Mouse (Mus musculus) fibroblast of lung, adult 2 months (primary cell): ENCODE measurements around the gene Lyplal1.

Experiments
- DNase-seq: peaks from one replicate; pipeline ENCODE4 v3.0.0-alpha.2; 2011; ENCODE audit warnings: low read depth

Gene Lyplal1

DNA sequence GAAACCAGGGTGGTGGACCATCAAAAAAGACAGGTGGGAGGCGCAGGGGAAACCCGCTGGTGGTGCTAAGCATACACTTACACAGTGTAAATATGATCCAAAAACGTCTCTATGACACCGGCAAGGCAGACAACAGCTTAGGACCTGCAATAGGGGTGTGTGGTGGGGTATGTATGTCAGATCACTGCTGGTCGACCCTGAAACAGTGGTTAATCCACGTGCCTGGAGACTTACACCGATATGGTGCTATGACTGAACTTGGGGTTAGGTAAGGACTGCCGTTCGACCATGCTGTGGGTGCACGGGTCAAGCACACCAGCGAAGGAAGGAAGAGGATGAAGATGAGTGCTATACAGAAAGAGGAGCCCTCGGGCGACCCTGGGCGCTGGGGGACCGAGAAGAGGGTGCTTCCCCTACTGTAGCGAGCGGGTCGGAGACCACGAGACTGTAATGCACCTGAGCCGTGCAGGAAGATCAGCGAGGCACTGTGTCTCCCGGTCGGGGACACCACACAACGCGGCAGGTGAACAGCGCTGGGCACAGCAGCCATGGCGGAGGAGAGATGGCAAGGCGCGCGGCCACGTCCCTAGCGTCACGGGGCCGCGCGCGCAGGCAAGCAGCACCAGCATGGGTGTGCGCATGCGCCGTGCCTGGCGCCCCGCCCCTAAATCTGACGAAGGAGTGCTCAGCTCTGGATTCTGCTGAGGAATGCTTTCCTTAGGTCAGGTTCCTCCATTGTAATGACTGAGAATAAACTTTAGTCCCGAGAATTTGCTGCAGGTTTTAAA is at the start of gene Lyplal1:
Gene Lyplal1, minus strand, starts transcription at position 610 of the 788 bp plus-strand sequence.
- peak; percentile 68 for DNase-seq

DNA sequence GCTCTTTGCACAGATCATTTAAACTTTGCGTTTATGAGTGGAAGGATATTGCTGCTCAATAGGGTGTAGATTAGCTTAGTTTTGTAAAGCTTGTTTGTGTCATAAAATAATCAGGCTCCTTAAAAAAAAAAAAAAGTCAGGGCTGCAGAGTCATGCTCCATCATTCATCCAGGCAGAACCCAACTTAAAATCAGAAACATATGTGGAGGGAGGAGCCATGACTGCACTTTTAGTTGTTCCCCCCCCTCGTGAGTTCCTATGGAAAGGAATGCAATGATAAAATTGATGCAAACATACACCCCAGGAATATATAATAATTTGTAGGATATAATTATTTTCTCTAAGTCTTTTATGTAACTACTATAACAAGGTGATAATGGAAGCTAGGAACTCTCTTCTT is 46.5 kb upstream of the Lyplal1 start:
- no peak for DNase-seq

DNA sequence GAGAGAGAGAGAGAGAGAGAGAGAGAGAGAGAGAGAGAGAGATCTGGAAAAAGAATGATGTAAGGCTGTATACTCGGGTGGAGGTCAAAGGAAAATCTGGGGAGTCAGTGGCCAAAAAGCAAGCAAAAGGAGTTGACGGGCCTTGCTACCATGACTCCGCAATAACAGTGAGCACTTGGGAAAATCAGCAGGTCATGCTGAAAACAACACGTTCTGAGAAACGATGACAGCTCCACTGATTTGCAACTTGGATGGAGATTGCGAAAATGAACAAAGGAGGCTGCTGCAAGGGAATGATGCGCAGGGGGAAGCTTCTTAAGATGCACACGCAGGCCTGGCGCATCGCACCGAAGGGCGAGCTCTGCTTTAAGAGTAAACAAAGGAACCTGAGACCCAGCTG is 46.1 kb upstream of the Lyplal1 start:
- DNase-seq = peak; percentile 72

DNA sequence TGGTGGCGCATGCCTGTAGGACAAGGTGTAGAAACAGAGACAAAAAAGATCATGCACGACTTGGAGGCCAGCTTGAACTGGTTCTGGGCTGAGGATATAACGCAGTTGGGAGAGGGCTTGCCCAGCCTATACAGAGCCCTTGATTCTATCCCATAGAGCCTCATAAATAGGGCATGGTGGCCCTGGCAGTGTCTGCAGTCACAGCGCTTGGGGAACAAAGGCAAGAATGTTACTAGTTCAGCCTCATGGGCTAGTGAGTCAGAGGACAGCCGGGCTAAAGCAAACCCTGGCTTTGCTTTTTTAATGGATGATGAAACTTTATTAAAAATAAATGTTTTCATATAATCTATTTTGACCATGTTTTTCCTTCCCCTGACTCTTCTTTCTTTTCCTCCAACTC is 33.3 kb upstream of the Lyplal1 start:
- no peak for DNase-seq

DNA sequence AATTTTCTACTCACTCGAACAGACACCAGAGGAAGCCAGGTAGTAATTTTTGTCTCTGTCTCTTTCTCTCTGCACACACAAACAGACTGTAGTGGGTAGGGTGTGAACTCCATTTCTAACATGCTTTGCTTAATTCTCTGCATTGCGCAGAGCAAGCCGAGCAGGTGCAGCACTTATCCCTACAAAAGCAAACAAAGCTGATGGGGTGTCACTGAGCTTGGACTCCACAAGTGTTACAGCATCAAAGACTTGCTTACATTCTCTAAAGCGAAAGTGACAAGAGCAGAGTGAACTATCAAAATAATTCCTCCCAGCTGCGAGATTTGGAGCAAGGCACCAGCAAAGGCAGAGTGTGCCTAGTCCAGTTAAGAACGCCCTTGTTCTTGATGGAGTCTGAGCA is 28.3 kb upstream of the Lyplal1 start:
- DNase-seq = no peak

DNA sequence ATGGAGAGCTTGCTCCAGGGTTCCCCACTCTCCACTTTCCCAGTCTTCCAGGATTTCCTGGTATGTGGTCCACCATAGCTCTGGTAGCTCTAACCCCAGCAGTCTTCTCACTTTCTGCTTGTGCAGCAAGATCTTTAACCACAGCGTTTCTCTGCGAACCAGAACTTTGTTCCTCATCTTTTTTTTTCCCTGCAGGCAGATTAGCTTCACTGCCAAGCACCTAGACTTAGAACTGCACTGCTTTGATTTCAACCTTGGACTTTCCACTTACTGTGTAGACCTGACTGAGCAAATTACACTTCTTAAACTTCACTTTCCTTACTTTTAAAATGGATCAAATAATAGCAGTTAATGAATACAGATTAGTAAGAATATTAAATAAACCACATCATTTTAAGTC is 23.1 kb upstream of the Lyplal1 start:
- no peak for DNase-seq

DNA sequence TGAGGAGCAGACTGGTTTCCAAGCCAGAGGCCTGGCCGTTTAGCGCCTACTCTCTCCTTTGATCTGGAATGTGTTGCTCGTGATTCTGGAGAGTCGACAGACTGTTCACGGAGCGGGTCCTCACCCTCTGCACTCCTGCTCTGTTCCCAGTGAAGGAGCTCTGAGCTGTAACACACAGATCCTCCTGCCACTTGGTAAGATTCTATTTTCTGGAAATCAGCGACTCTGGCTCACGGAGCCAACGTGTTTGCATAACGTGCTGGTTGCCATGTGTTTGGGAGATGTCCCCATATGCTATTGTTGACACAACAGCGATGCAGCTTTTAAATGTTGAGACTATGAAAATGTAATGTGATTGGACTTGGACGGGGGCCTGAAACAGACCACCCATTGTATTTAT is 20.8 kb upstream of the Lyplal1 start:
- DNase-seq = no peak

DNA sequence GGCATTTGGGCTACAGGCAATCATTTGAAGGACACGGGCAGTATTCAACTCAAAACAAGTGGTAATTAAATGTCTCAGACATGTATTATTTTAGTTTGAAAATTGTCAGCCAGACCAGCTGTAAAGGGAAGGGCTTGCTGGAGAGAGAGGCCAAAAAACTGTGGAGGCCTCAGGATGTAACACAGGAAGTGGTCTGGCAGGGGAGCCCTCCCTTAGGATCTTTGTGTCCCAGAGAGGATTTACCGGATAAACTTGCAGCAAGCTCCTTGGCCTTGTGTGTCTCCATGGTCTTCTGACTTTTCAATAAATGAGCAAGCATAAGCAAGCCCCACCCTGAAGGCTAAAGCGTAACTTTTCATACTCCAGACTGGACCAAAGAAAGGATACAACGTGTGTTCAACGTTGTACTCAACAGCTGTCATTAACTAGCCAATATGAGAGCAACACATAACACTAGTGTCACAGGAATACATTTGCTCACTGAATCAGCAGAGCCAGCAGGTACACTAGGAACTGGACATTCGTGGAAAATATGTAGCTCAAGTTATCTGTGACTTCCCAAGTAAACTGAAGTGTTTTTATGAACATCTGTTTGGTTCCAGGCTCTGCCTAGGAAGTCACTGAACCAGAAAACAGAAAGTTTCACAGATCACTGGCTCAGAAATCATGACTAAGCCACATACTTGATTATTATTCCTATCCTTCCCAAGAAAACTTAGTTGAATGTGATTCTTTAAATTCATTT is 19.7 kb upstream of the Lyplal1 start:
- DNase-seq = no peak

DNA sequence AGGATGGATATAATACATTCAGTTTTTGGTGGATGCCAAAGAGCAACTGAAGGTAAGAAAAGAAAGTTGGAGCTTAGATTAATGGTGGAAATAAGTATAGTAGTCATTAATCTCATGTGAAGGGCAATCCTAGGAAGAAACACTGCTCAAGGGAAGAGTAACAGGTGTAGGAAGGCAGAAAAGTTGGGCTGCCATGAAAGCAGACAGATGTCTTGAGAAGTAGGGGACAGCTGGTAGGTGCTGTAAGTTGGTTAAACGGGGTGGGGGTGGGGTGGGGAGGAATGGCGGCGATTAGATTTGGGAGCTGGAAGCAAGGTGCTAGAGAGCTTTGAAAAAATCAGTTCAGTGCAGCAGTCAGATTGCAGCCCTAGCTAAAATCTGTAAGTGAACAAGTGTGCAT is 14.4 kb upstream of the Lyplal1 start:
- DNase-seq = no peak

DNA sequence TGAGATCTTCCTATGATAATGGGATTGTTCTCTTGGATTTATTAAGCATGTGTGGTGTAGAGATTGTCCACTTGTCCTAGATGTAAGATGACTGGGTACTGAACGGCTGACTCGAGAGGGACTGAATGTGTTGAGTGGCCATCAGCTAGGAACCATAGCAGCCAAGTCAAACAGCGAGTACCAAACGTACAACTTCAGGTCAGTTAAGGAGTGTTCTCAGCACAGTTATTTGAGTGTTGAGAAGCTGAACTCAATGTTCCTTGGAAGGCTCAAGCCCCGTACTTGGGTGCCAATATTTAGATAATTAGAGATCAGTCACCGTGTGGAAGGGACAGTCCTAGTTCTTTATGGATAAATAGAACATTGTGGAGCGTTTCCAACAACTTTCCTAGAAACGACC is 11.8 kb upstream of the Lyplal1 start:
- no peak for DNase-seq

DNA sequence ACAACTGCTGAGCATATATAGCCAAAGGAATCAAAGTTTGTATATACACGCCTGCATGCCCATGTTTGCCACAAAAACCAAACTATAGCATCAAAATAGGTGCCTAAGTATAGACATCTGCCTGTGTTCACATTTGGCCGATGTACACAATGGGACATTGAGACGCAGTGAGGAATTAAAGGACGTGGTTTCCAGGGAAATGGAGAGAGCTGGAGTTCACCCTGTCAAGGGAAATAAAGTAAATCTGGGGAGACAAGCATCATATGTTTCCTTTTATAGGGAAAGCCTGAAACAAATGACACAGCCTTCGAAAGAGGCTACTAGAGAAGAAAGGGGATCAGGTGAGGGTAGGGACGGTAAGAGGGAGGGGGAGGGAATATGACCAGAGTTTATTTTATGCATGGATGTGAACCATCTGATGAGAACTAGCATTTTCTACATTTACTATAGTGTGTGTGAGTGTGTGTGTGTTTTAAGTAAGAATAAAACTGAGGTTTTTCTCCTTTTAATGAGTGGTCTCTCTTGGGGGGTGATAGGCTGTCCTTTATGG is 9.3 kb upstream of the Lyplal1 start:
- DNase-seq = no peak

DNA sequence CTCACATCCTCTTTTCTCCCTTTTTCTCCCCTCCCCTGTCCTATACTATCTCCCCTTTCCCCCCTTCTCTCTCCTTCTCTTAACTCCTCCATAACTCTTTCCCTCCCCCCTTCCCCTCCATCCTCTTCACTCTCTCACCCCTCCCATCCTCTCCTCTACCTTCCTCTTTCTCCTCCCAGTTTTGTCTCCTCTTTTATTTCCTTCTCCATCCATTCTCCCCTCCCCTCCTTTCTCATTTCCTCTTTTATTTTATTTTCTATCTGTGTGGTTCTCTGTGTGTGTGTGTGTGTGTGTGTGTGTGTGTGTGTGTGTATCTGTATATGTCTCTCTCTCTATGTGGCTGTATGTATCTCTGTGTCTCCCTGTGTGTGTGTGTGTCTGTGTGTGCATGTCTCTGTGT is 6.6 kb upstream of the Lyplal1 start:
- DNase-seq = no peak

DNA sequence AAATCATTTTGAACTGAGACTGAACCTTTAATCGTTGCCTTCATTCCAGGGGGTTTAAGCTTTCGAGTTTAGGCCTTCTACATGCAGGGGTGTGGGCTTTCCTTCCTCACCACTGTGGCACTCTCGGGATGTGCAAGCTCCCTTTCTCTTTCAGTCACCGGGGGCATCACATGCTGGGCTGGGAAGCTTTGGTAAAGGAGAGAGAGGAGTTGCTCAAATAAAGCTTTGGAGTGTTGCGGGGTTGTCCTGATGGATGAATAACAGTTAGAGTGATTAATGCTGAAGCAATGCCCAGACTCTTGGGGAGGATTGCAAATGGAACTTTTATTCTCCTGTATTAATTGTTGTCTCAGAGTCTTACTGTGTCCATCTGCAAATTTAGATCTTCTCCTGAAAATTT is 2.7 kb upstream of the Lyplal1 start:
- no peak for DNase-seq

DNA sequence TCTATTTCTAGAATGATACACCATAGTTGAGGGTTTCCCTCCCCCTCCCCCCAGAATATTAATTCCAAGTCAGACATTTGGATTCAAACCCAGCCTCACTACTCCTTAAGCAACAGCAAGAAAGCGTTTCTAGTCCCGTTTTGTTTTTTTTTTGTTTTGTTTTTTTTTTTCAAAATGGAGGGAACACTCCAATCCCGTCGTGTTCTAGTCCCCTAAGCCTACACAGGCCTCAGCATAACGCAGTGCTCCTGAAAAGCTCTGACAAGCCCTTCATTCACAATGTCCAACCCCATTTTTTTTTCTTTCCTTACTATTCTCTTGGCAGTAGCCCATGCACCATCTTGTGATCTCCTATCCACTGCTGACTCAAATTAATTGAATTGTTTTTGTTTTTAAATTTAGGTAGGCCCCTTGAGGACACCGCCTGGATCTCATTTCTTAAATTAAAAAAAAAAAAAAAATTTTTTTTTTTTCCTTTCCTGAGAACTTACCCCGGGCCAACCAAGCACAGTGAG is 967 bp downstream of the Lyplal1 start:
- no peak for DNase-seq

DNA sequence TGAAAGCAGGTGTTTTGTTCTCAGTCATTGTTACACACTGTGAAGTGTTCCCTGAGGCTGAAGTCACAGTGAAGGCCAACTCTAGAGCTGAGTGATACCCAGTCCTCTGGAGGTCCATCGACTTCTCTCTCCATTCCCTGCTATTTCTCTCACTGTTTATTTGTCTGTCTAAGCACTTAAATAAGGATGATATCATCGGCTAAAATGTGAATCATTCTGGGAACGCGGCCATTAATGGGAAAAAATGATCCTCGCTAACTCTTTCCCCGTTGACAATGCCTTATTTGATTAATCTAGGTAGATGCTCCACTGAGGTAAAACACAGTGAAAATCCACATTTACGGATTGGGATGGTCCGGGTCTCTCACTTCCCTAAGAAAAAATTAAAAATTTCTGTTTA is 14.8 kb downstream of the Lyplal1 start:
- no peak for DNase-seq

DNA sequence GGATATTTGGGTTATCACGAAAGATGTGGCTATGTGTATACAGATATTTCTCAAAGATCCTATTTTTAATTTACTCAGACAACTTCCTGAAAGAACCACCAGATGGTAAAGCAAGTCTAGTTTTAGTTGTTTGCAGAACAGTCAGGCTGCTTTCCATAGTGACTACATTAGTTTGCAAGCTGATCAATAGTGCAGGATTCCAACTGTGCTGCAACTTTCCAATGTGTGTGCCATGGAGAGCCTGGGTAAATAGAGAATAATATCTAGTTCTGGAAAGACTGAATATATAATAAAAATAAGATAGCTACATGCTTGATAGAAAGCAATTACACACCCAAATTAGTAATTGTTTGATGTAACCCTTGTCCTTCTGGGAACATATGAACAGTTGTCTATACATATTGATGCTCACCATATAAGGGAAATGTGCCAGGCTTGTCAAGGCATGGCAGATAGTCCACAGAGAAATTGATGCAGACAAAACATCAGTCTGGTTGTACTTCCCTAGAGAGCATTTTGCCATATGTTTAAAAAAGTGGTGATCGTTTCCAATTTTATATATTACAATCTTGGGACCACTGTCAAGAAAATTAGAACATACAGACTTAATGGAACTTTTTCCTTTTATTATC is 50.7 kb downstream of the Lyplal1 start:
- no peak for DNase-seq

DNA sequence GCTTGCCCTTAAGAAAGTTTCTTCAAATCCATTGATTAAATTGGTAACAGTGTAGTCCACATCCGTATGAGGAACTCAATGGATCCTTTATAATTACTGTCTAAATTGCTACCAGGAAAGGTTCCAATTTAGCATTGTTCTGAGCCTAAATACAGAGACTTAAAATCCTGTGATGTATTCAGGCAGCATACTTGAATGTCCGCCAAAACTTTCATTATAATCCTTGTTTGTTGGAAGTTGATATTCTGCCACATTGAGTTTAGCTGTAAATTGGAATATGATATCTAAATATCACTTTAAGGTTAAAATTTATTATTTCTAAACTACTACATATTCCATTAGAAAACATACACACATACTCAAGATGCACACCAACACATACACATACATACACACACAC is 57.1 kb downstream of the Lyplal1 start:
- no peak for DNase-seq

DNA sequence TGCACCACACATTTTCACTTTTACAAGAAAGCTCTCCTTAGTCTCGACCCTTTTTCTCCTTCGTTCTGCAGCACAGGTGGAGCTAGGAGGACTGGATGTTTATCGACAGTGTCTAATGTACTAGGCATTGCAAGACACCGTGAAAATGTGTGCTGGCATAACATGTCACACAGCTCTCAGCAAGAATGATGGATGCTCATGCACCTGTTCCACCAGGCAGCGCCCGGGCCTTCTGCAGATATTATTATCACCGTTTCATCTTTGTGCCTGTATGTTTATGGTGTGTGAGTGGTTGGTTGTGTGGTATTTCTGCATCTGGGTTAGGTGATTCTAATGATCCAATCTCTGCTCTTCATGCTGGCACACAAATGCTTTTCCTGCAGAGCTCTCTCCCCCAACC is 62.9 kb downstream of the Lyplal1 start:
- DNase-seq = no peak

DNA sequence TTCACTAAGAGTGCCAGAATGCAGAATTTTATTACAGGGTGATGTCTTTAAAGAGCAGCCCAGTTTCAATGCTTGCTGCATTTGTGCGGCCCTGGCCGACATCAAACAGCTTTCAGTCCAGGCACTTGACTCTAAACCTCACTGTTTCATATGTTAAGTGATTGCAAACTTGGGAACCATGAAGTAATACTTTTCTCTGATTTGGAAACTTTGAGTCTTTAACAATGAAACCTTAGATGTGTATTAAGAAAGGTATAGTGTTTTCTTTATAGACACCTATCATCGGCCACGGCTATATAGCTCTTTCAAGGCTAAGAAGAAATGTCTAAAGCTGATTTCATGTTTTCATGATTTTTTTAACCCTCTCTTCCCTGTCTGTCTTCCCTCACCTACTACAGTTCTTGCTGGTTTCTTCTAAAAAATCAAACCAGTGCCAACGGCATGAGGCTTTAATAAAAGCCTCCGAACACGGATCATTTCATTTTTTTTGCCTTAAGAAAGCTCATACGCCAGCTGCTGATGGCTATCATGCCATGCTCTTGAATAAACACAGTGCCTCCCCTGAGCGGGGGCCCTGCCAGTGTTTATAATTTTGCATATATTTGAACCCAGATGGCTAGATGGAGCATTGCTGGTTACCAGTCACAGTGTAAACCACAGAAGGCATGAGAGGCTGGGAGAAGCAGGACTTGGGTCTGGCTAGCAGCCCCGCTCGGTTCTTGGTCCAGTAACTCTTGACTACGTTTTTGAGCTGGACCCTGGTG is 63.6 kb downstream of the Lyplal1 start:
- DNase-seq = peak; percentile 27

DNA sequence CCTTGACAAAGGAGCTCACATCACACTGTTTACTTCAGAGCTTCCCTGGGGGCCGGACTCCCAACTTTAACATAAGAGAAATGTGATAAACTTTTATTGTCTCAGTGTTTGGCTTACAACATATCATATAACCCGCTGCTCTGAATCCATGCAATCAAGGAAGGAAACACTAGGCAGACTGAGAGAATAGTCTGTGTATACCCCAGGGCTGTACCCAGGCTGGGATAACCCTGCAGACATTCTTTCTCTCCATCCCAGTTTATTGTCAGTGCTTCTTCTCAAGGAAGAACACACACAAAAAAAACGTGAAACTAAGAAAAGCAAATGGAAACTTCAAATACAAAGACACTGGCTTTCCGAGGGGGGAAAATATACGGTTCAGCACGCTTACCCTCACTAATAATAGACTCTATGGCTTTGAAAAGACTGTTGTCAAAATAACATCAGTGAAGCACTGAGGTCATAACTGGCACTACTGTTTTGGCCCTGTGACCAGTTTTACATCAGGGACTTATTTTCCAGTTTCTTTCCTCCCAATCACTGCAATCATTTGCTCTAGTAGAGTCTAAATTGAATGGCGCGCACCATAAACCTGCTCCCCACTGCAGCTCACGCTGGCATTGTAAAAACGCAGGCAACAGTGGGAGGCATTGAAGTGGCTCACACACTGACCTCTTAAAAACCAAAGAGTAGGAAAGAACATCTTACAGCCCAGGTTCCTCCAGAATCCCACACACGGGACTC is 73.2 kb downstream of the Lyplal1 start:
- DNase-seq = no peak

DNA sequence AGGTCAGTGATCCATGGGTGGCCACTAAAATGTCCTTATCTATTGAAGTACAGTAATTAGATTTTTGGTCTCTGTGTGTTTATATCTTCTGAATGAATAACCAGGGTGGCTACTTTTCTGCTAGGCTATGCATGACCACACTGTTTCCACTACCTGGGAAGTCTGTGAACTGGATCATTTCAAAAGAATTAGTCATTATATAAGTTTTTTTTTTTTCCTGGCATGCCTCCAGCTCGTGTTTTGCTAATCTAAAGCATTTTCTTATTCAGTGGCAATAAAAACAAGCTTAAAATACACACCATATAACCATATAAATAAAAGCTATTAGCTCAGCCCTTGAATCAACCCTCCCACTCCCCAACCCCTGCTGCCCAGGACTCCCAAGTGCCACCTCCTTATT is 75.3 kb downstream of the Lyplal1 start:
- no peak for DNase-seq
